Mouse (Mus musculus) ZHBTc4 (cell line): ENCODE measurements around the gene Tpst2.
A peak's percentile ranks its signal among the peaks of the same experiment; 100 is the strongest.

Source experiments
- DNase-seq: peaks from one replicate; pipeline ENCODE4 v3.0.0-alpha.2; 2011; ENCODE audit warnings: low read depth, low spot score

The Tpst2 gene

DNA sequence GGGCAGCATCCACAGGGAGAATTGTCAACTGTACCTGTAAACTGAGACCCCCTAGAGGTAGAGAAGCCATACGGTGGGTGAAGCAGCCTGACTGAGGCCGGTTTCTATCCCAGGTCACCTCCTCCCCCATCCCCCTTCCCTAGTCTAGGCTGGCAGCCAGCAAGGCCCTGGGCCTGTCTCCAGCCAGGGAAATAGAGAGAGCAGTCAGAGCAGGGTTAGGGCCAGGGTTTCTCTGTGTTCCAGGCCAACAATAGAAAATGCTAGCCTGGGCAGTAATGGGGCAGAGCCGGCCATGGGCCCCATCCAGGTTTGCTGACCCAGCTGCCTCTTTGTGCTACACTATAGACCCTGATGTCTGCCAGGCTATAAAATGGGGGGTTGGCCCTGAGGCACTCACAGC is 21.1 kb upstream of the Tpst2 start, which contains the start of gene Crybb1:
Gene Crybb1 (plus strand): TSS at position 390 of the 400 bp plus-strand sequence.
- no peak for DNase-seq

DNA sequence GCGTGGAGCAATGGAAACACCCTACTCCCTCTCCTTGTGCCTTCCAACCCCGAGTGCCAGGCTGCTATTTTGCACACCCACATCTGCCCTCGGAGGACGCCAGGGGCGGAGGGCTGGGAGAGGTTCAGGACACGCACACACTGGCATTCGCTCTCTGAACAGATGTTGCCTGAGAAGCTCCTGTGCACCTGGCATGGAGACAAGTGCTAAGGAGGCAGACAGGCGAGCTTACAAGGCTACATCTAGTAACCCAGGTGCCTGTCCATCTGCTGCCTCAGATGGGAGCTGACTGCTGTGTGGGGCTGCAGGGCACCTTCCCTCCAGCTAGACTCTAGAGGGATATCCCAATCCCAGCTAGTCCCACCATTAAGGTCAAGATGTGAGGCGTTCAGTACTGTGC is 20.0 kb upstream of the Tpst2 start:
- DNase-seq, result no peak

DNA sequence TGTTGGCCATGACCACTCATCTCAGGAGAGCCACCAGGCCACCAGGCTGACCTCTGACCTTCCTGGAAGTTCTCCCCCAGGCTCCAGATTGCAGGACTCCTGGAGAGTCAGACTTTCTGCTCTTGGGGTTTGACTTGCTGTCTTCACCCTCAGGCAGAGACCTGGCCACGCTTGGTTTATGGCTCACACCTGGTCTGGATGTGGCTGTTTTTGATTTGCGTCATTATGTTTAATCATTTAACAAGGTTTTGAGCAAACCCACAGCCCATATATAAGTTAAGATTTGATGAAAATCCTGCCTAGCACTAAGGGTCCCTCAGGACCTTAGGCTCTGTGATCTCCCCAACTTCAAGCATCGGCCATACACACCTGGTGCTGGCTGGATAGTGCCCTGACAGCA is 18.6 kb upstream of the Tpst2 start:
- no peak for DNase-seq

DNA sequence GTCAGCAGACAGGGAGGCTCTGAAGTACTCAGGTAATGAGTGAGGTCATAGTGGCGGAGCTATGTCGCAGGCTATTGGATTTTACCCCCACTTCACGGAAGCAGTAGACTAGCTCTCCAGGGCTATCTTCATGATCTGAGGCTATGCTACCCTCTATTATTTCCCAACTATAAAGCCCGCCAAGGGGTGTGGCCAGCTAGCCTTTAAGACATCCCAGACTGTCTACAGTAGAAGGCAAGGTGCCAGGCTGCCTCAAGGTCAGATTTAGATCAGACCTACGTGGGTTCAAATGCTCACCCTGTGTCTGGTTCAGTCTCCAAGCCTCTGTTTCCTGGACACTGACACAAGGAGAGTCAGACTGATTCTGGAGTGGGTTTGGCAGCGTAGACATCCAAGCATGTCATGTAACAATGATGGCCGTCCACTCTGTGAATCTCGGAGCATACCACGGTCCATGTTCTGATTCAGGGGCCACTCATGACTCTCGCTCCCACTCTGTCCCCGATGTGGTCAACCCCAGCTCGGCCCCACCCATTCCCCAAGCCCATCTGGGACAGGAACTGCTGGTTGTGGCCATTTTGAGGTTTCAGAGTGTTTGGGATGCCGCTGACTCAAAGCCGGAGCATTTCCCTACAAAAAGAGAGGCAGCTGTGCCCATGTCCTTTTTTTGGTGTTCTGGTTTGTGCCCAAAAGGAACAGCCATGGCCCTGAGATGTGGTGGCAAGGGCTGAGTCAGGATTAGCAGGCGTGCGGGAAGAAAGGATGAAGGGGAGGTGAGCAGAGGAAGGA is 16.4 kb upstream of the Tpst2 start:
- DNase-seq, result no peak

DNA sequence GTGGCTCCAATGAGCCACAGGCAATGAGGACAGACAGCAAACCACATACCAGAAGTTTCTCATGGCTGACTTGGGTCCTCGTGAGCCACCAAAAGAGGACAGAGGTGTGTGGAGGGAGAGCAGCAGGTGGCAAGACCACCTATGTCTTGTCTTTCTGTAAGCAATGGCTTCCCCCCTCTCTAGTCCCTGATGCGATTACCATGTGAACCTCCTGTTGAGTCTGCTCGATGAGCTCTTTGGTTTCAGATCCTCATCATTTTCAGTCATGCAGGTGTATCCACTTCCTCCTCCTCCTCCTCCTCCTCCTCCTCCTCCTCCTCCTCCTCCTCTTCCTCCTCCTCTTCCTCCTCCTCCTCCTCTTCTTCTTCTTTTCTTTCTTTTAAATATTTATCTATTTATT is 15.7 kb upstream of the Tpst2 start:
- no peak for DNase-seq

DNA sequence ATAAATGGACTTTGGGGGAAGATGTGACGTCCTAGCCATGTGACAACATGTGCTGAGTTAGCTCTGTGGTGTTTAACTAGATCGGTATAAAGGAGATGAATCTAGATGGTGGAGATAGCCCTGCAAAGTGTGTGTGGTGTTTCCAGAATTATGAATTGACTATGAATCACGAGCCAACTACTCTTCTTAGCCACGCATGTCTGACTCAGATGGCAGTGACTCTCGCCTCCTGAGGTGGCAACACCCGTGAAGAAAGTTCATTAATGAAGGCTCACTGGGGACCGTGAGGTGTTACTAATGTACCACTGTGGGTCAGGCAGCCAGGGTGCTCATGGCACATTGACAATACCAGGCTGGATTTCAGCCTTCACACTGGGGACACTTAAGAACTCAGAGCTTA is 12.4 kb upstream of the Tpst2 start:
- DNase-seq, result no peak

DNA sequence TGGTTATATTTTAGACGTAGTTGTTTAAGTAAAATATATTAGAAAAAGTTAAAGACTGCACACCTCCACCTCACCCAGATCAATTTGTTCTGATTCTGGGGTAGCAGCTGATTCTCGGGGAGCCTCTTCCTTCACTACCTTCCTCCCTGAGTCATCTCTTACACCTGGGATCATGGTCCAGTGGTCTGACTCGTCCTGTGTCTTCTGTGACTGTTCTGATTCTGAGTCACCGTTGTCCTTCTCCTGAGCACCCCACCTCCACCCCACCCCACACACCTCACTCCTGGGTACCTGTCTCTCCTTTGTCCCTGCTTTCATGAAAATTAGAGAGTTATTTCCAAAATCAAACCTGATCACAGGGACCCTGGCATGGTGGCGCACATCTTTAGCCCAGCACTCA is 11.4 kb upstream of the Tpst2 start:
- DNase-seq, result no peak

DNA sequence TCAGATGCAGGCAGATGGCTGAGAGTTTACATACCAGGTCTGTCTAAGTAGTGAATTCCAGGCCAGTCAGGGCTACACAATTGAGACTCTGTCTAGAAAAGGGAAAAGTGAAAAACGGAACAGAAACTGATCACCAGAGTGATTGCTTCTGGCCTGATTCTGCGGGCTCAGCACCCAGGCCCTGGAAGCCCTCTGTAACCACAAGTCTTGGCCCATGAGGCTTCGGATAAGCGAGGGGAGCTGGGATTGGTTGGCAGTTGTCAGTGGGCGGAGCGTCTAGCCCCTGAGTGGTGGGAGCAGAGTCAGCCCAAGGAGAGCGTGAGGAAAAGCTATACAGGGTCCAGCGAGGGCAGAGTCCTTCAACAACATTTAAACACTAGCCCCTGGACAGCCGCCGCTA is 11.0 kb upstream of the Tpst2 start:
- DNase-seq, result peak; percentile 79

DNA sequence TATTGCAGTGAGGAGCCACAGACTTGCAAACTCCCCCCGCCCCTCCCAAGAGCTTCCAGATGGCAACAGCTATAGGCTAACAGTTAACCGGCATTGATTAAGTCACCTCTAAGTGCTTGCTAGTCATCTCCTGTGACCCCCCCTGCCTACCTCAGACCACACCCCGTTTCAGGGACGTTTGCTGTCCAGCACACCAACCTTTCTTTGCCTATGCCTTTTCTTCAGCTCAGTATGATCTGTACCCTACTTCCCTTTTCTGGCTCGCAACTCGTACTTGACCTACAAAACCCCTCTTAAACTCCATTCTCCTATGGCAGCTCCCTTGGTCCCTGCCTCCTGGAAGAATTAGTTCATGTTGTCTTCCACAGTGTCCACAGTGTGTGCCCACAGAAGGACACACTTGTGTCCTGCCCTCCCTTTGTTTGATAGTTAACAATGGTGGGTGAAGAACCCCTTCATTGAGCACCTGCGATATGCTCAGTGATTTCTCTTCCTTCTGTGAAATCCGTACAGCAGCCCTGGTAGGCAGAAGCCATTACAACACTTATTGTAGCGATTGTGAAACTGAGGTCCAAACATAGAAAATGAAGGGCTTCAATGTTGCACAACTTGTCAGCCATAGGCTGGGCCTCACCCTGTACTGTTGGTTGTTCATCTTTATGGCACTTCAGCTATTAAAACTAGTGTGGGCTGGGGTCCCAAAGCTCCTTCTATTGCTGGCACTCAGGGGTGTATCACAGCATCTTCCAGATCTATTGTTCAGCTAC is 10.3 kb upstream of the Tpst2 start:
- peak; percentile 33 for DNase-seq

DNA sequence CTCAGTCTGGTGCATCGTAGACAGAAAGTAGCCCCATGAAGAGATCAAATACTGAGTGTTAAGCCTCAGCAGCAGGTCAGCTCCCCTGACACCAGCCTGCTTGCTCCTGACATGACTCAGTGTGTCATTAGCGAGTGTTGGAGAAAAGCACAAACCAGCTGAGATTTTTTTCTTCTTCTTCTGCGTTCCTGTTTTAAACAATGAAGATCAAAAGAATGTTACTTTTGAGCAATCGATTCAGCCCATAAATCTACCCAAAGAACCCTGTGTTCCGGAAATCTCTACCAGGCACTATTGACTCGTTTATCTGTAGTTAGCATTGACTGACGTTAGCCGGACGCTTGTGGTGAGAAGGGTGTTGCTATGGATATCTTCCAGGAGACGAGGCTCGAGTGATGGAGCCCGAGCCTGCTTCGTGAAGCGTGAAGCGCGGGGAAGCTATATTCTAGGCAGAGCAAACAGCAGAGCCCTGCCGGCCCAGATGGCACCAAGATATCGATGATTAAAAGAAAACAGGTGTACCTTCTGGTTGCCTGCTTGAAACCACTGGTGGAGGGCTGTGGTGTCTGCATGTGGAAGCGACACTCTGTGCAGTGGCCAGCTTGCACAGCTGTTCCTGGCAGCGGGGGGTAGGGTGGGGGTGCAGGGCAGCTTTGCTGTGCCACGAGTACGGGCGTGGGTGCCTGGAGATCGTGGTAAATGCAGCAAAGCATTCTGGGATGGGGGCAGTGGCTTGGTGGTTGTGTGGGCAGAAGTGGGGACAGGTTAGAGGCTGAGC is 5.5 kb upstream of the Tpst2 start:
- DNase-seq, result no peak

DNA sequence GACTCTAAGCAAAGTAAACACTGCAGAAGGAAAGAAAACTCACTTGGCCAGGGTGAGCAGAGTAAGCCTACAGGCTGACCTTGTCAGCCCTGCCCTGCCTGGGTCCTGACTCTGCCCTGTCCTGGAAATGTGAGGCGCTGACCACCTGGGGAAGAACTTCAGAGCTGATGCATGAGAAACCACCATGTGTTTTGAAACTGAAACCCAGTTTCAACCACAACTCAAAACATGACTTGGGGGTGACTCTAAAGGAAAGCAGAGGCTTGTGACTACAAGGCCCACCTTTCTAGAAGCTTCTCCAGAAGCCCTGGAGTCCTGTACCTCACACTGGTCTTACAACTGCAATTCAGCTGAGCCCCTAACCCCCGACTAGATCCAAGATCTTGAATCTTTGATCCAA is 3.6 kb upstream of the Tpst2 start:
- no peak for DNase-seq

DNA sequence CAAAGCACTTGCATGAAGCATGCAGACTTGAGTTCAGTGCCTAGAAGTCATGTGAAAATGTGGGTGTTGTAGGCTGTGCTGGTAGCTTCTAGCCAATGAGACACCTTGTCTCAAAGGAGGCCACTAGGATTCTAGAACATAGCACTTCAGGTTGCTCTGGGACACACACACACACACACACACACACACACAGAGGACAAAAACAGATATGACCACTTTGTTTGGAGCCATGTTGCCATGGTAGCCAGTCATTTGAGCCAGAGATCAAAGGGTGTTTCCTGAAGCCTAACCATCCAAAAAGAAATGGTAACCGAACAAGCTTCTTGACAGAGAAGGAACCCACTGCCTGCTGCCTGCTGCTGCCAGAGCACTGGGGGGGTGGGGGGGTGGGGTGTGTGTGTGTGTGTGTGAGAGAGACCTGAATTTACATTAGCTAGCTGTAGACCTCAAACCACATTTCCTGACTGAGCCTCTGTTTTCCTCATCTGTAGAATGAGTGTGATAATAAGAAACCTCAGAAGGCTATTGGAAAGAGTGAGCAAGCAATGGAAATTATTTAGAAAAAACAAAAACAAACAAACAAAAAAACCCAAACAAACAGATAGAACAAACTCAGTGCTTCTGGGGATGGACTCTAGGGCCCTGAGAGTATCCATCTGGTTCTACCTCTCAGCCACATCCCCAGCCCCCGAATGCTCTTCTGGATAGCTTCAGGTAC is 2.6 kb upstream of the Tpst2 start:
- no peak for DNase-seq

DNA sequence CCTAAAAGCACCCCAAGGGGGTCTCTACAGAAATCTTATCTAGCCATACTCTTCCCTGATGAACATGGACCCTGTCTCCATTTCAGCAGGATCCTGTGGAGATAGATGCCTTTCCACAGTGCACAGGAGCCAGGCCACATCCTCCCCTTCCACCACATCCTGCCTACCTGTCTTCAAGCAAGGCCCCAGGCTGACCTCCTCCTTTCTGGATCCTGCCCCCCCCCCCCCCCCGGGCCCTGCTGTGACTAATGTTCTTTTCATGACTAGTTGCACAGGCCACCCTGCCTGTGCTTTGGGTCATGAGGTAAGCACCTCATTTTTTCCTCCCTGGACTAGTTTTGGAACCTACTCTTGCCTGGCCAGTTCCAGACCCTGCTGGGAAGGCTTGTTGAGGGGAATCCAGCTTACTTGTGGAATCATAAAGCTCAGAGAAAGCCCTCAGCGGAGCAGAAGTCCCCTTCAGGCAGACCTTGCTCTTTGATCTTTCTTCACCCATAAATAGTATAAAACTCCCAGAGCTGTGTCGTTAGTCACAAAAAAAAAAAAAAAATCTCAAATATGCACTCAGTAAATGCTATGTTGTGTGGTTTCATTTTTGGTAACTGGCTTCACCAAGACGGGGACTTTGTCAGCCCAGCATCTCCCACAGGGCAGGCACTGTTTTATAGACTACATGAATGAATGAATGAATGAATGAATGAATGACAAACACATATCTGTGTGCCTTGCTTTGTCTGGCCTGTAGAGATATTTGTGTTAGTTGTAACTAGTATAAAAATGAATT is 1.3 kb upstream of the Tpst2 start:
- no peak for DNase-seq

DNA sequence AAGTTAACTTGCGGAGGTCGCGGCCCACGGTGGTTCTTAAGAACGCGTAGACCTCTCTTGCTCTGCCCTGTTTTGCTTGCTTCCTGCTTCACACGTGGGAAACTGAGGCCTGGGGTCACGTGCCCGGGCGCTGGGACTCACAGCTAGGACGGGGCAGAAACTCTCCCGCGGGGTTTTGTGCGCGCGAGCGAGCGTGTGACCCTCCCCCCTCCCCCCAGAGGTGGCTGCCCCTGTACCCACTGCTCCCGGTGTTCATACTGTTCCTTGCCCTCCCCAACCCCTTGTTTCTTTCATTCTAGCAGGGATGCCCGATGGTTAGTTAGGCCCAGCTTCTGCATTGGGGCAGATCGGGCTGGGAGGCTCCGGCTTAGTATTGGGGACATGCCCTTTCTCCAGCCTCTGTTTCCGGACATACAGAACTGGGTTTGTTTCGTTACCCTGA is 437 bp downstream of the Tpst2 start:
- DNase-seq, result peak; percentile 74

DNA sequence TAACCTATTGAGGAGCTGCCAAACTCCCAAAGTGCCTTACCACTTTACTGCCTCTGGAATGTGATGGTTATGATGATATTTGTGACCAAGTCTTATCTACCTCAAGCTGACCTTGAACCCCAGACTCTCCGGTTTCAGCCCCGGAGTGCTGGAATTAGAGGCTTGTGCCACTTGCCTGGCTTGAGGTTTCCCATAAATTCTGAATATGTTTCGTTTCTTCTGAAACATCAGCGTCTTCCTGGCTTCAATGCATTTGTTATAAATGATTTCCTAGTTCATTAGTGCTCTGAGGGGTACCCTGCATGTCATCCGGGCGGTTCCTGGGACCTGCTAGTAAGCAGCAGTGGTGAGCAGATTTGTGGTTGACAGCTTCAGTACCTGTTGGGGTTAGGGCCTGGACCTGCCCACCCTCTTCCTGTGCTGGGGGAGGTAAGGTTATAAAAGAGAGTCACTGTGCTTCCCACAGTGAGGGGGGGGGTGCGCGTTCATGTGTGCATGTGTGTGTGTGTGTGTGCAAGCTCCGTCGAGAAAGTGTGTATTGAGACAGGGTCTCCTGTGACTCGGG is 1.5 kb downstream of the Tpst2 start:
- DNase-seq, result no peak

DNA sequence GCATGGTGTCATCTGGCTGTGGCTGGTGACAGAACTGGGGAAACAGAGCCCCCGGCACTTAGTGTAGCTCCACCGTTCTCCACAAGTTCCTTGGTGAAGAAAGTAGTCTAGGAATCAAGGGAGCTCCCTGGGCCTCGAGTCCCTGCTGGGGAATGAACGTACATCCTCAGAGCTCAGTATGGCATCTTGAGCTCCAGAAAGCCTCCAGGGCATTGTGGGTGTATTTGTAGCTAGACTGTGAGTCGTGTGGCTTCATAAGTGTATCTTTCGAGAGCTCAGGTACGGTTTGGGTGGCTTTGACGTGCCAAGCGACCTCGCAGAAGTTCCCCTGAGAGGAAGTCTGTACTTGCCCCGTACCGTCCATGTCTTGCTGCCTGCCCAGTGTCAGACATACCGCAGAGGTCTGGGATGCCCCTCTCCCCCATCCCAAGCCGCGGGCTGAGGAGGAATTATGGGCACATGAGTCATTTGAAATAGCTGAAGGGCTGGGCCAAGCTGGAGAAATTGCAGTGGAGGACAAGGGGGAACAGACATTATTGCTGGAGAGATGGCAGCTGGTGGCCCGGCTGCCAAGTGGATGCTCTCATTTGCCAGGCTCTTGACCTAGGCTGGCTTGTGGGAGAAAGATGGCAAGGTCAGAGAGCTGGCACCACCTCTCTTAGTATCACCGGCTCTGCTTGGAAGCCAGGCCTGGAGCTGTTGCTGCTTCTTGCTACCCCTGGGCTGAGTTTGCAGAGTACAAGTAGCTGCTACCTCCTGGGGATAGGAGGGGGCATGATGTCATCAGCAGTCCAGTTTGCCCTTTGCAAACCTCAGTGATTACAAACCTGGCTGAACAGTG is 2.9 kb downstream of the Tpst2 start:
- DNase-seq, result no peak

DNA sequence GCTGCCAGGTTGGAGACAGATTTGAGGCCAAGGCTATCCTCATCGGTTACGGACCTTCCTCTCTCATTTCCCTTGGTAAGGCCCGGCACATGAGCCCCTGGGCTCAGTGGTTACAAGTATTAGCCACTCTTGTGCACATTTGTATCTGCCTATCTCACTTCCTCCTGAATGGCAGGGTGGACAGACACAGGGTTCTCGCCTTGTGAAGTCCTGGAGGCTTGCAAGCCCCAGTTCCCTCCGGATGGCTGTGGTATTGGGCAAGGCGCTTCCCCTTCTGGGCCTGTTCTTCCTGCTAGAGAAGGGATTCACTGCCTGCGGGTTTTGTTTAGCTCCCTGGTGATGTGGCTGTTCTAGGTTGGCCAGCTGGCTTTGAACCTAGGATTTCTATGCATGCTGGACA is 3.7 kb downstream of the Tpst2 start:
- DNase-seq, result no peak

DNA sequence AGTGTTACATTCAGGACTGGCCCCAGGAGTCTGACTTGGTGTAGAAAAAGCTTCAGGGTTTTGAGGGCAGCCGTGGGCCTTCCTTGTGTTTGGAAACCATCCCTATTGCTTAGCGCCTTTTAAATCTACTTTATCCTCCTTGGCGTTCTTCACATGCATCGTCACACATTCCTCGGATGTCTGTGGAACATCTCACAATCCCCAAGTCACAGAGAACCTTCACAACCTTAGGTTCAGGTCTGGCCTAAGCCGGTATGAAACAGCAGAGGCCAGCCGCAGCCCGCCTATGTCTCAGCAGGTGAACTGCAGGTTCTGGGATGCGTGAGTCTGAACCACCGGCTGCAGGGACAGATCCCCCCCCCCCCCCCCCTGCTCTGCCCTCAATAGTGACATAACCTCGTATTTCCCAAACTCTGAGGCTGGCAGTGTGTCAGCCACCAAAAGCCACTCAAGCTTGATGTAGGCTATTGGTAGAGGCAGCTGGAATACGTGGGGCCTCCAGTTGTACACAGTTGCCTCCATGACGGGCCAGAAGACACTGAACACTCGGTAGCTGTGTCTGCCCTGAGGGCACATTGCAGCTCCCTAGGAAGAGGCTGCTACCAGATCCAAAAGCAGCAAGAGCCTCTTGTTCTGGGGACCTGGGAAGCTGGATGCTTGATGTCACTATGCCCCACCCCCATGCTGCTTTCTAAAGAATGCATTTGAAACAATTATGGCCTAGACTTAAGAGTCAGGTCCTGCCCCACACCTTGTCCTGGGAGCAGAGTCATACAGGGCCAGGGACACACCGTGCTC is 4.6 kb downstream of the Tpst2 start:
- peak; percentile 90 for DNase-seq

DNA sequence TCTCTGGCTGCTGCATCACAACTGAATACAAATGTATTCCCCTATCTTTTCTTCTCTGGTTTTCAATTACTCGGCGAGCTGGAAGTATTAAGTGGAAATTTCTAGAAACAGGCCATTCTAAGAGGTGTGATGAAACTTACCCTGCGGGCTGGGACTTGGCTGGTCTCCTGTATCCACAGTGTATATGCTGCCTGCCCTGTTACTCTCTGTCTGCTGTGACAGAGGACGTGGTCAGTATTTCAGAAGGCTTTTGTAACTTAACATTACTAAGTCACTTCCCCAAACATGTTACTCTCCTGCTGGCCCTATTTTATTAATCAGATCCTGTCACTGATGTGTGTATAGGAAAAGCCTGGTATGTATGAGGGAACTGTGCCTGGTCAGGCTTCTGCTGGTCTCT is 5.2 kb downstream of the Tpst2 start:
- no peak for DNase-seq
